Mouse (Mus musculus) embryonic fibroblast, embryonic 13.5 days (primary cell): ENCODE data around the gene Clns1a.

Source experiments
- CTCF ChIP-seq: IDR thresholded peaks from 2 replicates; pipeline ENCODE4 v1.5.1; 2011; ENCODE audit warnings: mild to moderate bottlenecking, control low read depth, low read length, moderate library complexity, borderline replicate concordance; ENCODE audit not compliant: insufficient read depth
- POLR2A ChIP-seq: IDR thresholded peaks from 2 replicates; pipeline ENCODE4 v1.6.1; 2011; ENCODE audit warnings: low read depth, mild to moderate bottlenecking, control low read depth, low read length, moderate library complexity

DNA sequence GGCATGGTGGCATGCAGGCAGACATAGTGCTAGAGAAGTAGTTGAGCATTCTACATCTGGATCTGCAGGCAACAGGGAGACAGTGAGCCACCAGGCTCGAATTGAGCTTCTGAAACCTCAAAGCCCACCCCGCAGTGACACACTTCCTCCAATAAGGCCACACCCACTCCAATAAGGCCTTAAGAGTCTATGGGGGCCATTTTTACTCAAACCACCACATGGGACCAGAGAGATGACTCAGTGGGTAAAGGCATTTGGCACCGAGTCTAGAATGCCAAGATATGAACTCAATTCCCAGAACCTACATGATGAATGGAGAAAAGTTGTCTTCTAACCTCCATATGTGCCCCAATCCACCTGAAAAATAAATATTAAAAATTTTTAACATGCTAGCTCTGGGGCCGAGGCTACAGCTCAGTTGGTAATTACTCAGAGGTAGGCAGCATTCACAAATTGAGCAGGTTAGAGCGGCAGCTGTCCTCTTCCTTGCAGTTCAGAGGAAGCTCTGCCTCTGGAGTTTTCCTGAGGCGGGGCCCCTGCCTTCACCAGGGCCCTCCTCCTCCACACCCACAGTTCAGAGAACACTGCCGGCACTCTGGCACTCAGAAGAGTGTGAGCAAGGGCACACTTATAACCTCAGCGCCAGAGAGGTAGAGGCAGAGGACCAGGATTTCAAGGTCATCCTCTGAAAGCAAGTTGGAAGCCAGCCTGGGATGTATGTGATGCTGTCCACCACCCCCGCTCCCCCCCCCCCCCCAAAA lies 70.2 kb downstream of the Clns1a start:
- no peak for TF ChIP-seq POLR2A
- TF ChIP-seq CTCF = no peak
